In the genomic region with DNA sequence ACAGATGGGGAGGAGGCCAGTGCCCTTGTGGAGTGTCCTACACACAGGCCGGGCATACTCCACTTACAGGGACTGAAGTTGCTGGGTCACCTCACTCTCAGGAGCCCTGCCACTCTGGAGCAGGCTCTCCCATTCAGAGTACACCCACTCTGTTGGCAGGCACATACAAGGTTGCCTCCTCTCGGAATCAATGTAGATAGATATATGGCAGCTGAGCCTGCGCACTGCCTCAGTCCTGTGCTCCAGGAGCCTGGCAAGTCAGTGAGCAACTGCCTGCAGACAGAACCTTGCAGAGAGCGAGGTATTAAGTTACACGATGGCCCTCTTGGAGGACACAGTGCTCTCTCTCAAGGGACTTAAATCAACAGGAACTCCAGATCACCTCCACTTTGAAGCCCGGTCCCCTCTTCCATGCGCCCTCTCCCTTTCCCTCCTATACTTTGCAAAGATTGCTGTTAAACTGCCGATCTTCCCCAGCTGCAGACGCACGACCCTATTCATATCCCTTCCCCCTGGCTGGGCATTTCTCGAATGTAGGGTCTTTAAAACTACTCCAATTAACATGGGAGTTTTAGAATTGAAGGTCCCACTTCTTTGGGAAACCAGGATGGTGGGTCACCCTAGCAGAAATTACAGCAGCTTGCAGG, we compare ENCODE assay signal across 8 mouse cellular contexts. TPM values are rescaled to one million over a fixed set of nuclear protein-coding genes. Genes with fewer than 3 reads are reported as not detected.
DNase-seq lines count a peak whose midpoint lies in the region; ATAC-seq and TF ChIP-seq lines count a peak whose summit lies in the region.

No protein-coding gene starts in this region.

- H3K4me1 ChIP-seq in kidney, postnatal 0 days (replicated peaks; ENCODE audit: insufficient read depth, low read length) = peaks cover 29% of the 10 kb centered on the region
- peaks cover 42% of the 10 kb centered on the region for H3K4me1 ChIP-seq in embryonic facial prominence, embryonic 14.5 days (ENCODE audit: control insufficient read depth, insufficient read depth, low read length)
- peaks cover 29% of the 10 kb centered on the region for H3K4me1 ChIP-seq in limb, embryonic 14.5 days (ENCODE audit: control insufficient read depth, insufficient read depth, low read length)
- peaks cover 34% of the 10 kb centered on the region for H3K4me1 ChIP-seq in stomach, embryonic 14.5 days (ENCODE audit: control insufficient read depth, insufficient read depth, low read length)

- H3K9ac ChIP-seq in kidney, postnatal 0 days (ENCODE audit: low read depth, low read length) = no peak overlapping the region
- peak overlapping the region; percentile 84; the same call in 1 of the 2 replicates for H3K9ac ChIP-seq in embryonic facial prominence, embryonic 14.5 days (ENCODE audit: low read depth, low read length)
- 0 out of 2 replicates have a peak overlapping the region, but pooled peaks have one; percentile 83 for H3K9ac ChIP-seq in limb, embryonic 14.5 days (ENCODE audit: low read depth, low read length, severe bottlenecking)
- H3K9ac ChIP-seq in stomach, embryonic 14.5 days (replicated peaks; ENCODE audit: low read depth, low read length) = no peak overlapping the region

- no peak for ATAC-seq in kidney, postnatal 0 days (replicated peaks; ENCODE audit: low FRiP score, low read depth)
- no peak for ATAC-seq in embryonic facial prominence, embryonic 14.5 days (ENCODE audit: low read depth)
- no peak for ATAC-seq in limb, embryonic 14.5 days (ENCODE audit: low FRiP score, low read depth)
- no peak for ATAC-seq in stomach, embryonic 14.5 days (ENCODE audit: insufficient number of reproducible peaks, insufficient read depth, low FRiP score, low read depth)
- no peak for ATAC-seq in monocyte, adult 5-6 weeks (replicated peaks; ENCODE audit: insufficient number of reproducible peaks, low FRiP score, low TSS enrichment, poor library complexity, severe bottlenecking)

- no peak for TF ChIP-seq CTCF in kidney, postnatal 0 days (IDR thresholded peaks at IDR 0.05; ENCODE audit: low read depth)

- peak overlapping the region; percentile 68 for H3K4me3 ChIP-seq in kidney, postnatal 0 days (replicated peaks; ENCODE audit: low read depth, low read length)
- peak overlapping the region; percentile 85 for H3K4me3 ChIP-seq in embryonic facial prominence, embryonic 14.5 days (ENCODE audit: low read depth, low read length)
- H3K4me3 ChIP-seq in limb, embryonic 14.5 days (replicated peaks; ENCODE audit: low read length) = peak overlapping the region; percentile 80
- peak overlapping the region; percentile 84 for H3K4me3 ChIP-seq in stomach, embryonic 14.5 days (ENCODE audit: low read depth, low read length)

- H3K27ac ChIP-seq in kidney, postnatal 0 days = no peak overlapping the region
- H3K27ac ChIP-seq in embryonic facial prominence, embryonic 14.5 days (replicated peaks; ENCODE audit: low read depth, low read length) = 0 out of 2 replicates have a peak overlapping the region, but pooled peaks have one; percentile 28
- no peak overlapping the region for H3K27ac ChIP-seq in limb, embryonic 14.5 days (replicated peaks; ENCODE audit: low read depth, low read length)
- no peak overlapping the region for H3K27ac ChIP-seq in stomach, embryonic 14.5 days (ENCODE audit: low read length)

- peaks cover 39% of the 10 kb centered on the region for H3K27me3 ChIP-seq in kidney, postnatal 0 days (ENCODE audit: insufficient read depth, low read length)
- H3K27me3 ChIP-seq in embryonic facial prominence, embryonic 14.5 days (replicated peaks; ENCODE audit: control insufficient read depth, insufficient read depth, low read length) = peaks cover 49% of the 10 kb centered on the region
- peaks cover 50% of the 10 kb centered on the region for H3K27me3 ChIP-seq in limb, embryonic 14.5 days (ENCODE audit: control insufficient read depth, insufficient read depth, low read length)
- peaks cover 40% of the 10 kb centered on the region for H3K27me3 ChIP-seq in stomach, embryonic 14.5 days (ENCODE audit: control insufficient read depth, insufficient read depth, low read length)

- 19% methylated on average over 11 of the region's 11 CpGs for WGBS in kidney, postnatal 0 days
- WGBS in embryonic facial prominence, embryonic 14.5 days = 22% methylated on average over 11 of the region's 11 CpGs
- 15% methylated on average over 11 of the region's 11 CpGs for WGBS in limb, embryonic 14.5 days
- 33% methylated on average over 11 of the region's 11 CpGs for WGBS in stomach, embryonic 14.5 days

- TF ChIP-seq POLR2A in limb, embryonic 14.5 days (IDR thresholded peaks at IDR 0.05; ENCODE audit: borderline replicate concordance, extremely low read depth, insufficient read depth, insufficient read length) = no peak

- H3K36me3 ChIP-seq in kidney, postnatal 0 days (ENCODE audit: insufficient read depth, low read length) = 0 out of 2 replicates have a peak, but pooled peaks cover 4% of the 10 kb centered on the region
- H3K36me3 ChIP-seq in embryonic facial prominence, embryonic 14.5 days (ENCODE audit: control insufficient read depth, insufficient read depth, low read length) = peaks cover 6% of the 10 kb centered on the region; the same call in 1 of the 2 replicates
- H3K36me3 ChIP-seq in limb, embryonic 14.5 days (ENCODE audit: control insufficient read depth, insufficient read depth, low read length) = peaks cover 8% of the 10 kb centered on the region; the same call in 1 of the 2 replicates
- peaks cover 7% of the 10 kb centered on the region for H3K36me3 ChIP-seq in stomach, embryonic 14.5 days (ENCODE audit: control insufficient read depth, insufficient read depth, low read length)

- DNase-seq in kidney, postnatal 0 days (ENCODE audit: low spot score) = peak; percentile 19
- DNase-seq in kidney, postnatal 14 days = no peak
- DNase-seq in MN1 (ENCODE audit: low spot score) = peak; percentile 36
- DNase-seq in embryonic facial prominence, embryonic 14.5 days (ENCODE audit: low spot score) = peak; percentile 31
- DNase-seq in limb, embryonic 14.5 days (ENCODE audit: low spot score) = no peak
- DNase-seq in thymus, adult 18-20 months = no peak

- H3K4me2 ChIP-seq in kidney, postnatal 0 days (ENCODE audit: low read length) = peak overlapping the region; percentile 87
- peak overlapping the region; percentile 83 for H3K4me2 ChIP-seq in embryonic facial prominence, embryonic 14.5 days (ENCODE audit: low read depth, low read length)
- peak overlapping the region; percentile 73 for H3K4me2 ChIP-seq in limb, embryonic 14.5 days (replicated peaks; ENCODE audit: low read depth, low read length, severe bottlenecking)
- peak overlapping the region; percentile 37 for H3K4me2 ChIP-seq in stomach, embryonic 14.5 days (replicated peaks; ENCODE audit: low read depth, low read length)

- H3K9me3 ChIP-seq in kidney, postnatal 0 days (replicated peaks; ENCODE audit: low read length) = no peaks in the 10 kb centered on the region
- no peaks in the 10 kb centered on the region for H3K9me3 ChIP-seq in embryonic facial prominence, embryonic 14.5 days (ENCODE audit: control insufficient read depth, low read length)
- H3K9me3 ChIP-seq in limb, embryonic 14.5 days (ENCODE audit: control insufficient read depth, low read length) = no peaks in the 10 kb centered on the region
- H3K9me3 ChIP-seq in stomach, embryonic 14.5 days (ENCODE audit: control insufficient read depth, low read depth, low read length) = no peaks in the 10 kb centered on the region

RNA-seq across cellular contexts. Expression of a gene that starts 0.6 kb away (rescaled TPM):
- 30.4 TPM in 2 replicates for polyA plus RNA-seq in kidney, postnatal 0 days (2015; fragmentation: Nextera tagmentation; extraction: Ambion mirVana)
- polyA plus RNA-seq in embryonic facial prominence, embryonic 14.5 days (2014; fragmentation: Nextera tagmentation; extraction: Ambion mirVana) = 34.5 and 38.8 TPM in 2 replicates
- polyA plus RNA-seq in limb, embryonic 14.5 days (2012; rRNA removed) = 76.3 and 86.2 TPM in 2 replicates
- 36.9 and 43.9 TPM in 2 replicates for polyA plus RNA-seq in limb, embryonic 14.5 days (2014; fragmentation: Nextera tagmentation; extraction: Ambion mirVana)
- 48.3 and 50.4 TPM in 2 replicates for polyA plus RNA-seq in stomach, embryonic 14.5 days (2014; fragmentation: Nextera tagmentation; extraction: Ambion mirVana)
- total RNA-seq in monocyte, adult 5-6 weeks (2017) = 26.6 to 36.7 TPM (median 30.2 TPM) in 3 replicates

RNA-seq across cellular contexts. Expression of a gene that starts 2.6 kb away (rescaled TPM):
- polyA plus RNA-seq in kidney, postnatal 0 days (2015; fragmentation: Nextera tagmentation; extraction: Ambion mirVana) = 5.8 and 6.2 TPM in 2 replicates
- polyA plus RNA-seq in embryonic facial prominence, embryonic 14.5 days (2014; fragmentation: Nextera tagmentation; extraction: Ambion mirVana) = 2.1 and 2.8 TPM in 2 replicates
- 0.60 and 1.6 TPM in 2 replicates for polyA plus RNA-seq in limb, embryonic 14.5 days (2012; rRNA removed)
- 0.30 and 0.77 TPM in 2 replicates for polyA plus RNA-seq in limb, embryonic 14.5 days (2014; fragmentation: Nextera tagmentation; extraction: Ambion mirVana)
- polyA plus RNA-seq in stomach, embryonic 14.5 days (2014; fragmentation: Nextera tagmentation; extraction: Ambion mirVana) = 0.91 and 1.1 TPM in 2 replicates
- not detected in 3 replicates for total RNA-seq in monocyte, adult 5-6 weeks (2017)

RNA-seq across cellular contexts. Expression of a gene that starts 35.0 kb away (rescaled TPM):
- 0.75 and 1.3 TPM in 2 replicates for polyA plus RNA-seq in kidney, postnatal 0 days (2015; fragmentation: Nextera tagmentation; extraction: Ambion mirVana)
- polyA plus RNA-seq in embryonic facial prominence, embryonic 14.5 days (2014; fragmentation: Nextera tagmentation; extraction: Ambion mirVana) = 0.98 and 1.3 TPM in 2 replicates
- polyA plus RNA-seq in limb, embryonic 14.5 days (2012; rRNA removed) = 4.1 and 5.8 TPM in 2 replicates
- polyA plus RNA-seq in limb, embryonic 14.5 days (2014; fragmentation: Nextera tagmentation; extraction: Ambion mirVana) = 0.87 and 0.99 TPM in 2 replicates
- 1.2 and 2.9 TPM in 2 replicates for polyA plus RNA-seq in stomach, embryonic 14.5 days (2014; fragmentation: Nextera tagmentation; extraction: Ambion mirVana)
- 20.8 to 45.5 TPM (median 29.3 TPM) in 3 replicates for total RNA-seq in monocyte, adult 5-6 weeks (2017)

Comparison
In these comparisons a context has a peak if more than half of its experiments do, and no peak if none do; other contexts are left out.
1. DNase-seq: peak in kidney, postnatal 0 days (single experiment), MN1 (single experiment) and embryonic facial prominence, embryonic 14.5 days (single experiment); none in kidney, postnatal 14 days (single experiment), limb, embryonic 14.5 days (single experiment) and thymus, adult 18-20 months (0 of 2).
2. H3K4me2 ChIP-seq: peak in every context shown above with its lines; median percentile 87 in kidney, postnatal 0 days; 83 in embryonic facial prominence, embryonic 14.5 days; 73 in limb, embryonic 14.5 days; 37 in stomach, embryonic 14.5 days.
3. H3K9ac ChIP-seq: peak in embryonic facial prominence, embryonic 14.5 days (single experiment) and limb, embryonic 14.5 days (single experiment); none in kidney, postnatal 0 days (single experiment) and stomach, embryonic 14.5 days (single experiment).
4. Peak in every context shown above with its lines, with median percentiles within 50 percentile points of each other: H3K4me3 ChIP-seq.